Mouse (Mus musculus) ES-CJ7 (cell line): ENCODE results near the gene Popdc2.
A peak's percentile ranks its signal among the peaks of the same experiment; 100 is the strongest.

Experiments used
- DNase-seq: peaks from one replicate; pipeline ENCODE4 v3.0.0; 2011; ENCODE audit warnings: low read depth, low spot score

Popdc2 gene

GRCm38 (mm10) chr16:38400311-38400960 lies 38.4 kb downstream of the Popdc2 start:
- no peak for DNase-seq

- no peak for DNase-seq
These were observed 39.5 kb downstream of the Popdc2 start for GRCm38 (mm10) chr16:38401468-38401867.

GRCm38 (mm10) chr16:38403639-38404038 lies 41.6 kb downstream of the Popdc2 start:
- no peak for DNase-seq

GRCm38 (mm10) chr16:38406293-38406692 lies 44.3 kb downstream of the Popdc2 start:
- no peak for DNase-seq

DNA sequence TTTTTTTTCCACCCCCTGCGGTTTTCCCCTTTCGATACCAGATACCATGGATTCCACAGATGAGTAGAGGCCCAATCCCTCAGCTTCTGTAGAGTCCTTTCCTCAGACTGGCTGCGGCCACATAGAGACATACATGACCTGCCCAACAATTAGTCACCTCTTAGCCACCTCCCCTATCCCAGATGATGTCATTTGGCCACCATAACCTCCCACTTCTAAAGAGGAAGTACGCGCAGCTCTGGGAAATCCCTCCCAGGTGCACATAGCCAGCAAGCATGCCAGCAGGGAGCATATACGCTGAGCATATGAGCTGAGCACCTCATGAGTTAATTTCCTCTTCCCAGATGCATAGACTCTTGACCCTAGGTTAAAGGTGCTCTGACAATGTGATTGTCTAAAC lies 44.7 kb downstream of the Popdc2 start:
- DNase-seq, result peak; percentile 47

DNA sequence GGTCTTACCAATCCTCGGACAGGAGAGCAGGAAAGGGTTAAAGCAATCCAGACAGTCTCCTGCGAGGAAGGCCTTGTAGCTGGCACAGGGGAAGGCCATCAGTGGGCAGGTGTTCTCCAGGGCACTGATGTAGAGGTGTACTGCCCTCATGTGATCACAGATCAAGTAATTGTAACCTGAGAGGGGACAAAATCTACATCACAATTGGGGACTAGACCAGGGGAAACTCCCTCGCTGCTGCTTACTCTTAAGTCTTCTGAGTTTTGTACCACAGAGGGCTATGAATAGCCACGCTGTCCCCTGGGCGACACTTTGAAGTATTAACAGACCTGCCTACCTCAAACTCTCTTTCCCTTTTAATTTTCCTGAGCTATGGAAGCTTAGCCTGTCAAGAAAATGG lies 45.6 kb downstream of the Popdc2 start:
- DNase-seq, result peak; percentile 94

DNA sequence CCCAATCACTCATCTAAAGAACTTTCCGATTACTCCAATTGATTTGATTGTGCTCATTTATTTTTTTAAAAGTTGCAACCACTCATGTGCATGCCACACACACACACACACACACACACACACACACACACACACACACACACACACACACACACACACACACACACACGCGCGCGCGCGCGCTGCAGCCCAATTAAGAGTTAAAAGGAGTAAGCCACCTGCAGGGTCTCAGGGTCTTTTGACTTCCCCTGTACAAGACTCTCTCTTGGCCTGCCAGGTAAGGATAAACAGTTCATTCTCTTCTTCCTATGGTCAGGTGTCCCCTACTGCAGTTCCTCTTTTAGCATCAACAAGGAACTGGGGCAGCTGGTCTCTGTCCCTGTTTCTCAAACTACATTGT lies 46.4 kb downstream of the Popdc2 start:
- DNase-seq, result no peak

DNA sequence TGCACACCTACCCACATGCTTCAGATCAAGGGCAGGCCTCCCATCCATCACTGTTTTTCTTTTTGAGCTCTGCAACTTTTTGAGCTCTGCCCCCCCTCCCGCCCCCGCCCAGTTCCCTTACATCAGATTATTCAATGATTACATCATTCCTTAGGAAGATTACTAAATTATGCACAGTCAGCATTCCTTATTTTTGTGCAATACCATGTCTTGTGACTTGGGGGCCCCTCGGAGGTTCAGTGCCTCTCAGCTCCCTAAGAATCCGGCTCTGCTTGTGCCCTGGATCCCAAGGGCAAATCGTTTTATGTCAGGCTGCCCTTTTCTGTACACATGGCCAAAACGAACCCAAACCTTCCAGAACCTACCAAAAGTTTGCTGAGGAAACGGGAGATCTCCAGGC lies 52.9 kb downstream of the Popdc2 start:
- no peak for DNase-seq

- no peak for DNase-seq
These were observed 63.4 kb downstream of the Popdc2 start for GRCm38 (mm10) chr16:38425374-38425773.

DNA sequence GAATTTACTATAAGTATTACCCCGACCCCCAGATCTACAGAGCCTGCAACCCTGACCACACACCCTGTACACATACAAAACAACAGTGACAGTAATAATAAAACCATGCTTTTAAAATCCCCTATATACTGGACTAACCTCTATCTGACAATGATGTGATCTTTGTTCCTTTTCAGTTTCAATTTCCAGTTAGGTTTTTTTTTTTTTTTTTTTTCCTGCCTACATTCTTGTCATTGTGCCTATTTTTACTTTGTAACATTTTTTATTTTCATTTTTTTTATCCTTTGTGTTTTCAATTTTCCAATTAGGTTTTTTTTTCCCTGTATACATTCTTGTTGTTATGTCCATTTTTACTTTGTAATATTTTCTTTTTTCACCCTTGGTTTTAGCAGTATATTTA lies 63.8 kb downstream of the Popdc2 start:
- no peak for DNase-seq
